Mouse (Mus musculus) ovary, adult 18-20 months (tissue): ENCODE results near the gene Runx2.

ENCODE experiments used
- DNase-seq: peaks from one replicate; pipeline ENCODE4 v3.0.0; 2022; ENCODE audit warnings: low spot score, mixed read lengths

Gene Runx2

DNA sequence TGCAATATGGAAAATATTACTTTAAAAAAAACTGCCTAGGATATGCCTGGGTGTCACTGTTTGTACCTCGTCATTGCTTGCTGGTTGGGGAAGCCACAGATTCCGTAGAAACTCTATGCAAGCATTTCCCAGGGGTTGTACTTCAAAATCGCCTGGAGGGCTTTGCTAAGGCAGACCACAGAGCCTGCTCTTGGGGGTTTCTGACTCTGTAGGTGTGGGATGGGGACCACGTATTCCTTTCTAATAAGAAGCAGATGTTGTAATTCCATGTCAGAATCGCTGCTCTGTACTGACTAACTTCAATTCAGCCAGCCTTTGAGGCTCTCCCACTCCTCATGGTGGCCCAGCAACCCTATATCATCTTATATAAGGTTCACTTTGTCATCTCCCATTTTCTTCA lies 46.1 kb downstream of the Runx2 start:
- no peak for DNase-seq

GRCm38 (mm10) chr17:44767375-44767774 lies 47.2 kb downstream of the Runx2 start:
- DNase-seq = no peak

GRCm38 (mm10) chr17:44766975-44767374 lies 47.6 kb downstream of the Runx2 start:
- no peak for DNase-seq

- no peak for DNase-seq
Measured at GRCm38 (mm10) chr17:44766318-44766717, 48.3 kb downstream of the Runx2 start.

GRCm38 (mm10) chr17:44745378-44745777 lies 69.2 kb downstream of the Runx2 start:
- DNase-seq = no peak

DNA sequence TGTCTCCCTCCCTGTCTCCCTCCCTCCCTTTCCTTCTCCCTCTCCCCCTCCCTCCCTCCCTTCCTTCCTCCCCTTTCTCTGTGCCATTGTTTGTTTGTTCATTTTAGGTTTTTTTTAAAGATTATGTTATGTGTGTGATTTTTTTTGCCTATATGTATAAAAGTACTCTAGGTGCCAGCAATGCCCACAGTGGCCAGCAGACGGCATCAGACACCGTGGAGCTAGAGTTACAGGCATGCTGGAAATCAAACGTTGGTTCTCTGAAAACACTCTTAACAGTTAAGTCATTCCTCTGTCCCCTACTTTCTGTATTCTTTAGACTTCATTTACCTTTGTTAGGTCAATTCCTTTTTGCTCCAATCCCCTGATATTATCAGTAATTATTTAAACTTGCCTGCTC lies 70.8 kb downstream of the Runx2 start:
- DNase-seq = no peak

DNA sequence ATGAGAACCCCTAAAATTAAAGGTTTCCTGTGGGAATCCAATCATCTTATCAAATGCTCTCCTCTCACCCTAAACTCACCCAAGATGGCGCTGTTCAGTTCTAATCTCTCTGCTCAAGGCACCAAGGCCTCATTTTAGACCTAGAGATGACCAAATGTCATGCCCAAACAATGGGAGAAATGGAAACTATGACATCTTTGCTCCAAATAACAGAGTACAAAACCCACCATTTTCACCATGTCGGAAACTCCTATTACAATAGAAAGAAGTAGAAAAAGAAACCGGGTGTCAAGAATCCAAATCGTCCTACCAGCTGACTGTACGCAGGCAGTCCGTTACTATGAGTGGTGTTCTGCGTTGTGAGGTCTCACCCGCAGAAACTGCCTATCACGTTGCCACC lies 72.4 kb downstream of the Runx2 start:
- no peak for DNase-seq

GRCm38 (mm10) chr17:44738121-44738637 lies 76.4 kb downstream of the Runx2 start:
- DNase-seq = no peak

- DNase-seq = no peak
Measured at GRCm38 (mm10) chr17:44737275-44738120, 77.1 kb downstream of the Runx2 start.

DNA sequence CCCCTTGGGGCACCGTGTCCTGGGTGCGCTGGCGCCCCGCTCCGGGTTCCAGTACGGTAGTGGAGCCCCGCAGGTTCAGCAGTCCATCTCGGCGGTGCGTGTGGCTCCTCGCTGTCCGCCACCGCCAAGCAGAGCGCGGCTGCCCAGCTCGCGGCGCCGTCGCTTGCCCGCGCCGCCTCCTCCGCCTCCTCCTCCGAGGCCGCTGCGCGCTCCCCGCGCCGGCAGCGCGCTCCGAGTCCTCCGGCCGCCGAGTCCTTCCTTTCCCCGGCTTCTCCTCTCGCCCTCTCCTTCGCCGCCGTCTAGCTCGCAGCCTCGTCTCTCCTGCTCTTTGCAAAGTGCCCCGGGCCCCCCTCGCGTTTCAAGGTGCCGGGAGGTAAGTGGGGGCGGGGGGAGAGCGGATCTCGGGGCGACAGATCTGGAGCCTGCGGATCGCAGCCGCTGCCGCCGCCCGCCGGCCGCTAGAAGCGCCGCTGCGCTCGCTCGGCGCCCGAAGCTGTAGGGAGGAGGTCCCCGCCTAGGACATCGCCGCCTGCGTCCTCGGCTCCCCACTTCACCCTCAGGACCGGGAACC lies 78.5 kb downstream of the Runx2 start:
- DNase-seq = peak; percentile 50

- DNase-seq = peak; percentile 21
Measured at GRCm38 (mm10) chr17:44735223-44735990, 79.2 kb downstream of the Runx2 start.

- peak; percentile 27 for DNase-seq
Measured at GRCm38 (mm10) chr17:44734501-44735222, 79.9 kb downstream of the Runx2 start.

- no peak for DNase-seq
Measured at GRCm38 (mm10) chr17:44733544-44734310, 80.9 kb downstream of the Runx2 start.

GRCm38 (mm10) chr17:44728464-44728863 lies 86.1 kb downstream of the Runx2 start:
- no peak for DNase-seq

DNA sequence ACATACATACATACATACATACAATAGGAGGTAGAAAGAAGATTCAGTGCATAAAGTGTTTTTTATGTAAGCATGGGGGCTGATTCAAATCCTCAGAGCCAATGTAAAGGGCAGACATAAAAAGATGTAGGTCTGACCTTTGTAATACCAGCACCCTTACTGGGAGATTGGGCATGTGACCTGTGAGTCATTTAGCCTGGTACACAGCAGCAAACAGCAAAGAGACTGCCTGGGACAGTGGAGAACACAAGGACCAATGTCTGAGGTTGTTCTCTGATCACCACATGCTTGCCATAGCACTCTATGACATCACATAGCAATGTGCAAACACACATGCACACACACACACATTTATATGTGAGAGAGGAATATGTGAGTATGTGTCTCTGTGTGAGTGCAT lies 86.9 kb downstream of the Runx2 start:
- DNase-seq = no peak

GRCm38 (mm10) chr17:44724805-44725480 lies 89.7 kb downstream of the Runx2 start:
- DNase-seq = no peak

DNA sequence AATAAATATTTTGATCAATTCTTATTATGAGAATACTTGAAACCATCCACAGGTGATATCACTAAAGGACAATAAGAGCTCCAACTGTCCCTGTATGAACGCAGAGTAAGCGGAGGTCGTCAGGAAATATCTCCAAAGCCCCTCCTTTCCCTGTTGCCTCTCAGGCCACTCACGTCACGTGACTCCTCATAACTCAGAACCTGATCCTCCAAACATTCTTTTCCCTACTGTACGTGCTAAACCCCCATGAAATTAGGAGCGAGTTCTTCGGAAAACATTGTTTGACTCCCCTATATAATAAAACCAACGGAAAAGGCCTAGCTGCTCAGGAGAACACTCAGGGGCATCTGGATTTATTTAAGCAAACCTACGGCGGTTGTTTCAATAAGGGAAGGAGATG lies 90.3 kb downstream of the Runx2 start:
- no peak for DNase-seq

DNA sequence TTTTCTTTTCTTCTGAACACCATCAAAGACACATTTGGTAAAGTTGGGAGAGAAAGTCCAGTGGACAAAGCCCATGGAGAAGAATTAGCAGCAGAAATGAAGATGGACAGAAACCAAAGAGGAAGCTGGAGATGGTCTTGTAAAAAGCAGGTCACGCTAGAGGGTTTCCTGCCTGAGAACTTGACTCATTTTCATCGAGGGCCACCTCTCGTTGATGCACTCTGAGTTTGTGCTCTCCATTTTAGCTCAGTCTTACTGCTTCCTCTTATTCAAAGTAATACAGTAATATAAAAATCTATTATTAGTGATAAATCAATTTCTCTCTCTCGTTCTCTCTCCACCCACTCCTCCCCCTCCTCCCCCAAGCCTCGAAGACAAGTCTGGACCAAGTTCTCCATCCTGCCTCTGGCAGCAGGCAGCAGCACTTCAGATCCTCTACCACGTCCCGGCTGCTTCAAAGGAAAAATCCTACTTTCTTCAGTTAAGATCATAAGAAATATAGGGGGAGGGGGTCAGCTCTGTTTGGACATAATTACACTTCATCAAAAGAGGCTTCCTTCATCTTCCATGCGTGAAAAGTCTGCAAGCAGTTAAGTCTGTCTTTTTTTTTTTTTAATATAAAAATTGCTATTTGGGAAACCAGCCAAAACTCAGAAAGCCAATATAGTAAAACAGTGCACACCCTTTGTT lies 92.3 kb downstream of the Runx2 start:
- no peak for DNase-seq

DNA sequence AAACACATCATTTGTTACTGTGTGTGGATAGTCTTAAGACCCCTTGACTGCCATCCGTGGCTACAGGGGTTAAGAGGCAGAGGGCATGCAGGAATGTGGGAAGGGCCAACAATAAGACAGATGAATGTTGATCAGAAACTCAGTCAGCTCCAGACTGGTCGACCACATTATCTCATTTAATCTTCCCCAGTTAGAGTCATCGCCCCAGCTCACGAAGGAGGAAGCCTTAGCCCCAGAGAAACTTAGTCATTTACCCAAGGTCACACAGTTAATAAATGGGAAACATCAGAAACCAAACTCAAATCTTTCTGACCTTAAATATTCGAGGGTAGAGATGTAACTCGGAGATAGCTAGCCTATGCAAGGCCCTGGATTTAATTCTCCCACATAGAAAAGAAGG lies 96.0 kb downstream of the Runx2 start:
- no peak for DNase-seq

GRCm38 (mm10) chr17:44718036-44718435 lies 96.6 kb downstream of the Runx2 start:
- no peak for DNase-seq
